Comparison of ENCODE assay signal across 10 mouse cellular contexts in genomic region chr11:84978113-84978512, GRCm38 (mm10). TPM values are rescaled to one million over a fixed set of nuclear protein-coding genes. Genes with fewer than 3 reads are reported as not detected.
DNase-seq lines count a peak whose midpoint lies in the region; ATAC-seq and TF ChIP-seq lines count a peak whose summit lies in the region.
"Had no signal": no experiment of that assay in that cellular context is flagged by ENCODE, and none has a peak within 500 bp of the region (broad histone marks: within the 10 kb centered on the region; RNA-seq: fewer than 3 reads in every experiment).

No protein-coding gene starts in this region.

- dilution Hi-C loops in CH12.LX (cut with MboI; ENCODE audit: extremely low pct_ligation_motif_present, extremely low pct_unique_long_range_greater_than_20kb, low sequenced_read_pairs): no loop called here

- in situ Hi-C loops in CH12.LX (cut with MboI; ENCODE audit: low pct_ligation_motif_present, low pct_unique_long_range_greater_than_20kb, low sequenced_read_pairs): no loop called here

- peak; percentile 36 for DNase-seq in hindbrain, embryonic 14.5 days (ENCODE audit: low spot score)
- DNase-seq in CH12.LX (ENCODE audit: extremely low read depth): peak; percentile 46
- peak; percentile 68 for DNase-seq in NIH3T3 (ENCODE audit: low read depth)
- peak; percentile 51 for DNase-seq in embryonic facial prominence, embryonic 10.5 days (ENCODE audit: low spot score)
- peak; percentile 85 for DNase-seq in lung, postnatal 36 days
- DNase-seq in right cerebral cortex, adult 2 months (ENCODE audit: low spot score in 2 of 2): no peak
- DNase-seq in right cerebral cortex, postnatal 25 days: no peak

- H3K9ac ChIP-seq in hindbrain, embryonic 14.5 days: no peak overlapping the region
- no peak overlapping the region for H3K9ac ChIP-seq in hindbrain, embryonic 13.5 days
- H3K9ac ChIP-seq in CH12.LX (ENCODE audit: insufficient read depth, low read depth): no peak overlapping the region
- H3K9ac ChIP-seq: embryonic facial prominence, embryonic 12.5 days; neural tube, embryonic 12.5 days had no signal

- 0 out of 2 replicates have a peak, but pooled peaks cover under 1% of the 10 kb centered on the region for H3K36me3 ChIP-seq in hindbrain, embryonic 14.5 days (replicated peaks; ENCODE audit: control insufficient read depth, insufficient read depth)
- H3K36me3 ChIP-seq in hindbrain, embryonic 13.5 days: no peaks in the 10 kb centered on the region
- H3K36me3 ChIP-seq in CH12.LX (replicated peaks in 1 of 2; ENCODE audit: control insufficient read depth in 1 of 2, insufficient read depth in 1 of 2, low read length in 1 of 2): no peaks in the 10 kb centered on the region
- no peaks in the 10 kb centered on the region for H3K36me3 ChIP-seq in embryonic facial prominence, embryonic 10.5 days (replicated peaks)
- H3K36me3 ChIP-seq: embryonic facial prominence, embryonic 12.5 days; neural tube, embryonic 12.5 days had no signal

- no peak for TF ChIP-seq EP300 in CH12.LX (IDR thresholded peaks at IDR 0.05; ENCODE audit: low read length)

- no peak for ATAC-seq in hindbrain, embryonic 14.5 days (ENCODE audit: low FRiP score)
- no peak for ATAC-seq in hindbrain, embryonic 13.5 days (ENCODE audit: low FRiP score)

- TF ChIP-seq POLR2A in CH12.LX (IDR thresholded peaks at IDR 0.05; ENCODE audit: low read depth, low read length): no peak

- no peaks in the 10 kb centered on the region for H3K27me3 ChIP-seq in hindbrain, embryonic 14.5 days (ENCODE audit: control insufficient read depth, insufficient read depth, low read length)
- H3K27me3 ChIP-seq in hindbrain, embryonic 13.5 days: no peaks in the 10 kb centered on the region
- H3K27me3 ChIP-seq in CH12.LX (replicated peaks): no peaks in the 10 kb centered on the region
- H3K27me3 ChIP-seq in embryonic facial prominence, embryonic 10.5 days (replicated peaks; ENCODE audit: low read depth, poor library complexity, severe bottlenecking): no peaks in the 10 kb centered on the region
- H3K27me3 ChIP-seq: embryonic facial prominence, embryonic 12.5 days; neural tube, embryonic 12.5 days had no signal

- peak; percentile 72 to 78 for TF ChIP-seq CTCF in CH12.LX (conservative IDR thresholded peaks at IDR 0.05 in 1 of 2, IDR thresholded peaks at IDR 0.05 in 1 of 2; ENCODE audit: low read depth in 2 of 2, low read length in 2 of 2)

- H3K4me2 ChIP-seq in hindbrain, embryonic 14.5 days (replicated peaks): no peak overlapping the region
- no peak overlapping the region for H3K4me2 ChIP-seq in hindbrain, embryonic 13.5 days
- no peak overlapping the region for H3K4me2 ChIP-seq in CH12.LX (ENCODE audit: insufficient read depth, low read depth, poor library complexity, severe bottlenecking)
- H3K4me2 ChIP-seq: embryonic facial prominence, embryonic 12.5 days; neural tube, embryonic 12.5 days had no signal

- WGBS in hindbrain, embryonic 14.5 days: 52% methylated on average over 2 of the region's 2 CpGs
- WGBS in hindbrain, embryonic 13.5 days: 52% methylated on average over 2 of the region's 2 CpGs
- 46% methylated on average over 2 of the region's 2 CpGs for WGBS in embryonic facial prominence, embryonic 10.5 days

- H3K79me2 ChIP-seq in CH12.LX (replicated peaks; ENCODE audit: control insufficient read depth, extremely low read depth, insufficient read depth, poor library complexity, severe bottlenecking): no peaks in the 10 kb centered on the region

- no peak overlapping the region for H3K27ac ChIP-seq in hindbrain, embryonic 14.5 days
- H3K27ac ChIP-seq in hindbrain, embryonic 13.5 days: no peak overlapping the region
- no peak overlapping the region for H3K27ac ChIP-seq in CH12.LX (ENCODE audit: insufficient read depth, low read depth)
- H3K27ac ChIP-seq in embryonic facial prominence, embryonic 10.5 days (replicated peaks): no peak overlapping the region
- H3K27ac ChIP-seq: embryonic facial prominence, embryonic 12.5 days; neural tube, embryonic 12.5 days had no signal

- no peak overlapping the region for H3K4me3 ChIP-seq in hindbrain, embryonic 14.5 days (replicated peaks; ENCODE audit: low read length)
- H3K4me3 ChIP-seq in hindbrain, embryonic 13.5 days: no peak overlapping the region
- H3K4me3 ChIP-seq in CH12.LX (replicated peaks in 1 of 3; ENCODE audit: low read depth in 2 of 3, low read length in 2 of 3, poor library complexity in 1 of 3): no peak overlapping the region
- no peak overlapping the region for H3K4me3 ChIP-seq in embryonic facial prominence, embryonic 10.5 days
- H3K4me3 ChIP-seq: embryonic facial prominence, embryonic 12.5 days; neural tube, embryonic 12.5 days had no signal

- H3K9me3 ChIP-seq in hindbrain, embryonic 14.5 days (ENCODE audit: control insufficient read depth, low read length): no peaks in the 10 kb centered on the region
- no peaks in the 10 kb centered on the region for H3K9me3 ChIP-seq in hindbrain, embryonic 13.5 days
- no peaks in the 10 kb centered on the region for H3K9me3 ChIP-seq in CH12.LX (replicated peaks; ENCODE audit: low read length)
- H3K9me3 ChIP-seq in embryonic facial prominence, embryonic 10.5 days: no peaks in the 10 kb centered on the region
- H3K9me3 ChIP-seq: embryonic facial prominence, embryonic 12.5 days; neural tube, embryonic 12.5 days had no signal

- H3K4me1 ChIP-seq in hindbrain, embryonic 14.5 days (replicated peaks; ENCODE audit: control insufficient read depth, insufficient read depth, low read length): no peaks in the 10 kb centered on the region
- no peaks in the 10 kb centered on the region for H3K4me1 ChIP-seq in hindbrain, embryonic 13.5 days (replicated peaks)
- no peaks in the 10 kb centered on the region for H3K4me1 ChIP-seq in CH12.LX (ENCODE audit: control insufficient read depth in 1 of 2, insufficient read depth in 2 of 2)
- peaks cover 6% of the 10 kb centered on the region for H3K4me1 ChIP-seq in embryonic facial prominence, embryonic 10.5 days
- H3K4me1 ChIP-seq: neural tube, embryonic 12.5 days had no signal

- peak; percentile 59 for TF ChIP-seq RAD21 in CH12.LX (IDR thresholded peaks at IDR 0.05; ENCODE audit: low read depth, low read length)

TF ChIP-seq in CH12.LX, 34 proteins besides CTCF, POLR2A, EP300 and RAD21:
- TF ChIP-seq SIN3A (IDR thresholded peaks at IDR 0.05; ENCODE audit: low read length) (no peak), SMC3 (IDR thresholded peaks at IDR 0.05; ENCODE audit: low read depth, low read length) (peak; percentile 75)

RNA-seq across cellular contexts. Expression of gene Car4, which starts 20.5 kb away (rescaled TPM):
- polyA plus RNA-seq in hindbrain, embryonic 14.5 days (2014; fragmentation: Nextera tagmentation; extraction: Ambion mirVana): 4.6 and 5.0 TPM in 2 replicates
- 5.1 and 5.2 TPM in 2 replicates for polyA plus RNA-seq in hindbrain, embryonic 13.5 days (2015; fragmentation: Nextera tagmentation; extraction: Ambion mirVana)
- total RNA-seq in CH12.LX (2012; rRNA removed) (not detected in 2 replicates), CH12.LX (2014; rRNA removed) (not detected in 2 replicates)
- polyA plus RNA-seq in CH12.LX (2012; ENCODE audit: insufficient read length, low read depth): not detected in 2 replicates
- 2.9 and 5.1 TPM in 2 replicates for polyA plus RNA-seq in embryonic facial prominence, embryonic 10.5 days (2016; fragmentation: Nextera tagmentation; extraction: Ambion mirVana)

Comparison
In these comparisons a context has a peak if more than half of its experiments do, and no peak if none do; other contexts are left out.
1. DNase-seq: peak in hindbrain, embryonic 14.5 days (single experiment), CH12.LX (single experiment), NIH3T3 (single experiment), embryonic facial prominence, embryonic 10.5 days (single experiment) and lung, postnatal 36 days (single experiment); none in right cerebral cortex, adult 2 months (0 of 2) and right cerebral cortex, postnatal 25 days (single experiment).